Mouse (Mus musculus): ENCODE measurements around the gene Ddx60. TPM values are rescaled to one million over a fixed set of nuclear protein-coding genes. Genes with fewer than 3 reads are reported as not detected.

The Ddx60 gene
- total RNA-seq, 1 experiment from 2014 or later = 50.0 TPM

DNA sequence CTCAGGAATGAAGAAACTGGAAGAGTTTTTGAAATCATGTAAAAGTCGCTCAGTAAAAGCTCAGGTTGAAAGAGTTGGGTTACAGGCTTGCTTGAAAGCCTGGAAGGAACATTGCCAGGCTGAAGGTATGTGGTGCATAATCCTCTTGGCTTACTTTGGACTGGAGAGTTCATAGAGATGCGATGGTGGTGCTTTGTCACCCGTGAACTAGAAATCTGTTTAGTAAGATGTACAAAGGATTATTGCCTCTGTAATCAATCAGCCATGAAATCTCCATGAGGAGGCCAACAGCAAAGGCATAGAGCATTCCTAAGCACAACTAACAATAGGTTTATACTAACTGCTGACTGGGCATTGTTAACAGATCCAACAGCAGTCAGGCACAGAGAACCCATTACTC lies 41.7 kb downstream of the Ddx60 start:
- no peak for ATAC-seq (ENCODE audit: extremely low read depth, insufficient number of reproducible peaks, low FRiP score, poor library complexity, severe bottlenecking)

DNA sequence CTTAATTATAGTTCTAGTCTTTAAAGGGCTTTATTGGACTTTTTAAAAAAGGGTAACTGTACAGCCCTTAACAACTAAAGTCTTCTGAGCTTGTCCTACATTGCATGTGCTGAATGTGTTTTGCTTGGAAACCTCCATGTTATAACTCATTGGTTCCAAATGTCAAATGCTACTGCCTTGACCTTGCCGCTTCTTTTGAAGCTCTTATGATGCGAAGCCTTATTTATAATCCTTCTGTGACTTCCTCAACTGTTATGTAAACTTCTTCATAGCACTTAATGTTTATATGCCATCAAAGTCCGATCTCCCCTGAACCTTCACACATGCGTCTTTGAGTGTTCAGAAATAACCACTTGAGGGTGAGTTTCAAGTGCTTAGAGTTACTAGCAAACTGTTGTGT lies 57.1 kb downstream of the Ddx60 start:
- no peak for ATAC-seq (ENCODE audit: extremely low read depth, insufficient number of reproducible peaks, low FRiP score, poor library complexity, severe bottlenecking)

GRCm38 (mm10) chr8:61985703-61986475 lies 58.0 kb downstream of the Ddx60 start:
- ATAC-seq (ENCODE audit: extremely low read depth, insufficient number of reproducible peaks, low FRiP score, poor library complexity, severe bottlenecking) = no peak

- no peak for ATAC-seq (ENCODE audit: extremely low read depth, insufficient number of reproducible peaks, low FRiP score, poor library complexity, severe bottlenecking)
These were observed 61.6 kb downstream of the Ddx60 start for GRCm38 (mm10) chr8:61989464-61989863.

GRCm38 (mm10) chr8:61992796-61993195 lies 64.9 kb downstream of the Ddx60 start:
- no peak for ATAC-seq (ENCODE audit: extremely low read depth, insufficient number of reproducible peaks, low FRiP score, poor library complexity, severe bottlenecking)

DNA sequence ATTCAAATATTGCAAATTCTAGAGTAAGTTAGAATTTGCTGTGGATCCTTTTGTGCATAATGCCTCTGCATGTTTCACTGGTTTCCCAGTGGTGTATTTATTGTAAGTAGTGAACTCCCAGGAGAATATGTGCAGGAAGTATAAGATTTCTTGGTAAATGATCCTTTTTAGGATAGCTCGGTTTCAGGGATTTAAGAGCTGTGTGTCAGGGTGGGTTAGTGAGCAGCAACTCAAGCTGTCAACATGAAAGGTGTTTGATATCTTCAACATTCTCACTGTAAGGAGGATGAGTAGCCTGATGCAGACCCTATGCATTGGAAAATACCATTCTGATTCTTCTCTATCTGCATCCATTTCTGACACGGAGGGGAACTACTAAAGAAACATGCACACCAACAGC lies 69.2 kb downstream of the Ddx60 start:
- ATAC-seq (ENCODE audit: extremely low read depth, insufficient number of reproducible peaks, low FRiP score, poor library complexity, severe bottlenecking) = no peak

- ATAC-seq (ENCODE audit: extremely low read depth, insufficient number of reproducible peaks, low FRiP score, poor library complexity, severe bottlenecking) = peak; percentile 48; the same call in 1 of the 2 replicates
These were observed 86.3 kb downstream of the Ddx60 start for GRCm38 (mm10) chr8:62014166-62014565.

GRCm38 (mm10) chr8:62014582-62014981 lies 86.7 kb downstream of the Ddx60 start:
- ATAC-seq (ENCODE audit: extremely low read depth, insufficient number of reproducible peaks, low FRiP score, poor library complexity, severe bottlenecking) = no peak

- no peak for ATAC-seq (ENCODE audit: extremely low read depth, insufficient number of reproducible peaks, low FRiP score, poor library complexity, severe bottlenecking)
These were observed 106.5 kb downstream of the Ddx60 start for GRCm38 (mm10) chr8:62034351-62034750.

GRCm38 (mm10) chr8:62046809-62047208 lies 118.9 kb downstream of the Ddx60 start:
- ATAC-seq (ENCODE audit: extremely low read depth, insufficient number of reproducible peaks, low FRiP score, poor library complexity, severe bottlenecking) = no peak

DNA sequence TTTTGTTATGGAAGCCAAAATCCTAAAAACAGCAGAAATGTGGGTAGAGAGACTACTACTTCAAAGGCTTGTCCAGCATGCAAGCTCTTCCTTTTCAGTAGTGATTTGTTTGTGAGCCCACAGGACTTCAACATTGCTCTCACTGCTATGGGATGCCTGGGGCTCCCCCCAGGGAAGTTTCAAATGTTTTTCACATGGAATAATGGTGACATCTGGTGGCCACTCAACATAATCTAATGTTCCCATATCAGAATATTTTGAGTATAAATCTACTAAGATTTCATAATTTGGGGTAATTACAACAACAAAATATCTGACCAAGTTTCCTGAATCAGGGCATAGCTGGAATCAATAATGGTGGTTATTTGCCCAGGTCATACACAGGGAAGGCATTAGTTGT lies 132.5 kb downstream of the Ddx60 start:
- no peak for ATAC-seq (ENCODE audit: extremely low read depth, insufficient number of reproducible peaks, low FRiP score, poor library complexity, severe bottlenecking)

DNA sequence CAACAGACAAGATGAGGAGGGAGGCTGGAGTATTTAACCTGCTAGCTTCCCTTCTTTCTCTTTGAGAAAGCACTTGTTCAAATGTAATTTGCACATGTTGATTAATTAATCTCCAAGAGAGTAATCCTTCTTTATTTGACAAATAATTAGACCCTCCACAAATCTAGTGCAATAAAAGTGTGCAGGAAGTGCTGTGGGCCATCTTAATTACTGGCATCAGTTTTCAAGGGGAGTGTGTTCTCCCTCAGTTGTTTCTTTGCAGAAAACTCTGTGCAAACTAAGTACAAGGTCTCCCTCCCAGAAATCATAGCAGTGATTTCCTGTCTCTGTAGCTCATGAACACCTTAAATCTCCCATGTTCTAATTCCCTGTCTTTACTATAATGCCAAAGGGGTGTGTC lies 140.4 kb downstream of the Ddx60 start:
- ATAC-seq (ENCODE audit: extremely low read depth, insufficient number of reproducible peaks, low FRiP score, poor library complexity, severe bottlenecking) = no peak

DNA sequence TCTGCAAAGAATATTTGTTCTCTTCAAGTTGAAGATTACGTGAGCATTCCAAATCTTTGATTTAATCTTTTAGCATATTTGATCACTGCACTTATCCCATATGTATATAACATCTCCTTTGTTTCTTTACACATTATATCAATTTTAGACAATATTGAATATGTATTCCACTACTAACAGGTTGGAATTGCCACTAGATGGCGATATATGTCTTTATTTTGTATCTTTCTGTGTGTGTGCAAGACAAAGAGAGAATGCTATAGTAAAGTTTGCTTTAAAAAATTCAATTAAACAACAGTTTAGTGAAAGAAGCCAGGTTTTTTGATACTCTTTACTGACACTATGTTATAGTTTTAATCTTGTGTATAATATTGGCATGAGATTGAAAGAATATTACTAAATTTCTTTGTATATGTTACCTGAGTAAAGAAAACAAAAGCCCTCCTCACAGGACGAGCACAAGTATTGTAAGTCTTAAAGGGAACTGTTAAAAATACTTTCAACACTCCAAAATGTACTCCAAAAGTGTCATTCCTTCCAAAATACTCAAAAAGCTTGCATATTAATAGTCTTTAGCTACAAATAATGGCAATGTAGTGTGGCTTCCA lies 152.4 kb downstream of the Ddx60 start:
- no peak for ATAC-seq (ENCODE audit: extremely low read depth, insufficient number of reproducible peaks, low FRiP score, poor library complexity, severe bottlenecking)

GRCm38 (mm10) chr8:62081804-62082203 lies 153.9 kb downstream of the Ddx60 start:
- ATAC-seq (ENCODE audit: extremely low read depth, insufficient number of reproducible peaks, low FRiP score, poor library complexity, severe bottlenecking) = no peak

Other genes with a start within 250 kb of the Ddx60 start
- gene Palld, start 25.4 kb upstream of the Ddx60 start, total RNA-seq (2017) = 0.70 and 0.74 TPM in 2 replicates
- not detected in 2 replicates for gene Anxa10, start 195.1 kb downstream of the Ddx60 start, total RNA-seq (2017)